Mouse (Mus musculus) ZHBTc4 (cell line): ENCODE data around the gene BC107364.
"Not testable (repeated sequence)": the region's sequence is repeated elsewhere in the genome, so short reads cannot be mapped to it uniquely, and the experiment has no call there.

Experiments used
- DNase-seq: peaks from one replicate; pipeline ENCODE4 v3.0.0-alpha.2; 2011; ENCODE audit warnings: low read depth, low spot score

Gene BC107364

GRCm38 (mm10) chr3:96486064-96486827 lies 34.1 kb upstream of the BC107364 start:
- not testable (repeated sequence) for DNase-seq

GRCm38 (mm10) chr3:96485361-96485760 lies 33.3 kb upstream of the BC107364 start:
- DNase-seq, result no peak

GRCm38 (mm10) chr3:96484921-96485320 lies 32.8 kb upstream of the BC107364 start:
- no peak for DNase-seq

- no peak for DNase-seq
These were observed 31.8 kb upstream of the BC107364 start for GRCm38 (mm10) chr3:96483946-96484345.

GRCm38 (mm10) chr3:96483044-96483443 lies 30.9 kb upstream of the BC107364 start:
- not testable (repeated sequence) for DNase-seq

GRCm38 (mm10) chr3:96482451-96482850 lies 30.3 kb upstream of the BC107364 start:
- no peak for DNase-seq

- no peak for DNase-seq
These were observed 29.8 kb upstream of the BC107364 start for GRCm38 (mm10) chr3:96481856-96482255.

GRCm38 (mm10) chr3:96480684-96481270 lies 28.7 kb upstream of the BC107364 start:
- no peak for DNase-seq

- peak; percentile 67 for DNase-seq
These were observed 27.1 kb upstream of the BC107364 start for GRCm38 (mm10) chr3:96479249-96479648.

GRCm38 (mm10) chr3:96477558-96477957 lies 25.5 kb upstream of the BC107364 start:
- DNase-seq, result no peak

GRCm38 (mm10) chr3:96477084-96477483 lies 25.0 kb upstream of the BC107364 start:
- DNase-seq, result no peak

GRCm38 (mm10) chr3:96474909-96475655 lies 23.0 kb upstream of the BC107364 start:
- DNase-seq, result no peak

- DNase-seq, result not testable (repeated sequence)
These were observed 21.4 kb upstream of the BC107364 start for GRCm38 (mm10) chr3:96473556-96473955.

- no peak for DNase-seq
These were observed 20.0 kb upstream of the BC107364 start for GRCm38 (mm10) chr3:96472066-96472465.

GRCm38 (mm10) chr3:96469626-96470025 lies 17.5 kb upstream of the BC107364 start:
- no peak for DNase-seq

GRCm38 (mm10) chr3:96468335-96468734 lies 16.2 kb upstream of the BC107364 start:
- DNase-seq, result not testable (repeated sequence)

GRCm38 (mm10) chr3:96467641-96468040 lies 15.5 kb upstream of the BC107364 start:
- no peak for DNase-seq

GRCm38 (mm10) chr3:96463891-96464290 lies 11.8 kb upstream of the BC107364 start:
- DNase-seq, result peak; percentile 69

GRCm38 (mm10) chr3:96460568-96460870 lies 8.4 kb upstream of the BC107364 start:
- not testable (repeated sequence) for DNase-seq

- DNase-seq, result not testable (repeated sequence)
These were observed 7.9 kb upstream of the BC107364 start for GRCm38 (mm10) chr3:96459757-96460567.

- not testable (repeated sequence) for DNase-seq
These were observed 6.9 kb upstream of the BC107364 start for GRCm38 (mm10) chr3:96458886-96459439.
